Mouse (Mus musculus) CH12.LX (cell line): ENCODE results near the gene Dmwd. TPM values are rescaled to one million over a fixed set of nuclear protein-coding genes. Genes with fewer than 3 reads are reported as not detected.

Experiments used
- DNase-seq: peaks from one replicate; pipeline ENCODE4 v3.0.0-alpha.2; 2013; ENCODE audit errors: extremely low read depth
- H3K27ac ChIP-seq: 2 replicates; pipeline ENCODE4 v1.5.1; 2012; ENCODE audit warnings: low read depth, mild to moderate bottlenecking, control low read depth, moderate library complexity; ENCODE audit not compliant: insufficient read depth
- H3K27me3 ChIP-seq: replicated peaks from 2 replicates; pipeline ENCODE3; 2012; ENCODE audit warnings: inconsistent platforms
- H3K36me3 ChIP-seq, 2 experiments: replicated peaks in 1 of 2; 2 replicates each; pipeline versions ENCODE3 to v1.6.1; 2012; ENCODE audit warnings: inconsistent platforms in 1 of 2, low read length in 1 of 2, mild to moderate bottlenecking in 1 of 2, mixed read lengths in 1 of 2, moderate library complexity in 1 of 2; ENCODE audit not compliant: control insufficient read depth in 1 of 2, insufficient read depth in 1 of 2
- H3K4me1 ChIP-seq, 2 experiments: 2 replicates each; pipeline ENCODE4 v1.6.1; 2012; ENCODE audit warnings: inconsistent platforms in 1 of 2, moderate library complexity in 1 of 2; ENCODE audit not compliant: insufficient read depth in 2 of 2, control insufficient read depth in 1 of 2
- H3K4me2 ChIP-seq: 2 replicates; pipeline ENCODE4 v1.6.1; 2012; ENCODE audit warnings: low read depth, mild to moderate bottlenecking, control low read depth; ENCODE audit not compliant: poor library complexity, insufficient read depth, severe bottlenecking
- H3K4me3 ChIP-seq, 3 experiments: fragments of 150-350 bp in 1 of 3; sonication (generic) in 1 of 3; replicated peaks in 1 of 3; 2 replicates each; pipeline versions ENCODE3 to v1.5.1; 2011 to 2012; ENCODE audit warnings: low read depth in 2 of 3, low read length in 2 of 3, mild to moderate bottlenecking in 2 of 3, moderate library complexity in 2 of 3, control low read depth in 1 of 3, improper control_type of control experiment in 1 of 3, inconsistent platforms in 1 of 3, mixed read lengths in 1 of 3; ENCODE audit not compliant: poor library complexity in 1 of 3
- H3K79me2 ChIP-seq: replicated peaks from 2 replicates; pipeline ENCODE4 v1.6.1; 2012; ENCODE audit warnings: mild to moderate bottlenecking, moderate library complexity; ENCODE audit not compliant: control insufficient read depth, poor library complexity, insufficient read depth, severe bottlenecking; ENCODE audit errors: extremely low read depth
- H3K9ac ChIP-seq: 2 replicates; pipeline ENCODE4 v1.6.1; 2012; ENCODE audit warnings: low read depth, mild to moderate bottlenecking, control low read depth, moderate library complexity; ENCODE audit not compliant: insufficient read depth
- H3K9me3 ChIP-seq: replicated peaks from 2 replicates; pipeline ENCODE3; 2012; ENCODE audit warnings: low read length, inconsistent platforms, mixed read lengths
- CHD1 ChIP-seq: IDR thresholded peaks from 2 replicates; pipeline ENCODE4 v1.6.1; 2012; ENCODE audit warnings: low read depth, low read length, improper control_type of control experiment, inconsistent platforms
- CHD2 ChIP-seq: IDR thresholded peaks from 2 replicates; pipeline ENCODE4 v1.6.1; 2011; ENCODE audit warnings: low read length, improper control_type of control experiment
- ETS1 ChIP-seq: conservative IDR thresholded peaks from 2 replicates; pipeline ENCODE4 v1.6.1; 2012; ENCODE audit warnings: low read depth, mild to moderate bottlenecking, inconsistent platforms, low read length, improper control_type of control experiment, moderate library complexity
- JUND ChIP-seq: conservative IDR thresholded peaks from 2 replicates; pipeline ENCODE4 v1.6.1; 2011; ENCODE audit warnings: low read depth, low read length, improper control_type of control experiment
- MAX ChIP-seq: IDR thresholded peaks from 2 replicates; pipeline ENCODE4 v1.6.1; 2011; ENCODE audit warnings: low read length, improper control_type of control experiment
- MEF2A ChIP-seq: IDR thresholded peaks from 2 replicates; pipeline ENCODE4 v1.6.1; 2014; ENCODE audit warnings: low read depth, mild to moderate bottlenecking, inconsistent platforms, low read length, improper control_type of control experiment, borderline replicate concordance
- MYC ChIP-seq: IDR thresholded peaks from 2 replicates; pipeline ENCODE4 v1.6.1; 2011; ENCODE audit warnings: low read depth, mild to moderate bottlenecking, improper control_type of control experiment, low read length
- NELFE ChIP-seq: IDR thresholded peaks from 2 replicates; pipeline ENCODE4 v1.6.1; 2011; ENCODE audit warnings: low read depth, low read length, improper control_type of control experiment
- NRF1 ChIP-seq: IDR thresholded peaks from 2 replicates; pipeline ENCODE4 v1.6.1; 2014; ENCODE audit warnings: low read depth, mild to moderate bottlenecking, inconsistent platforms, low read length, improper control_type of control experiment, moderate library complexity
- PAX5 ChIP-seq: IDR thresholded peaks from 2 replicates; pipeline ENCODE4 v1.6.1; 2012; ENCODE audit warnings: low read length, inconsistent platforms, mixed read lengths
- RAD21 ChIP-seq: IDR thresholded peaks from 2 replicates; pipeline ENCODE4 v1.6.1; 2011; ENCODE audit warnings: low read depth, mild to moderate bottlenecking, low read length, improper control_type of control experiment, moderate library complexity
- SIN3A ChIP-seq: IDR thresholded peaks from 2 replicates; pipeline ENCODE4 v1.6.1; 2012; ENCODE audit warnings: low read length, improper control_type of control experiment, inconsistent platforms
- SMC3 ChIP-seq: IDR thresholded peaks from 2 replicates; pipeline ENCODE4 v1.6.1; 2011; ENCODE audit warnings: low read depth, low read length, improper control_type of control experiment
- TBP ChIP-seq: conservative IDR thresholded peaks from 2 replicates; pipeline ENCODE4 v1.6.1; 2011; ENCODE audit warnings: low read depth, low read length, improper control_type of control experiment
- TCF12 ChIP-seq: IDR thresholded peaks from 2 replicates; pipeline ENCODE4 v1.6.1; 2014; ENCODE audit warnings: low read depth, mild to moderate bottlenecking, inconsistent platforms, low read length, improper control_type of control experiment
- USF2 ChIP-seq: conservative IDR thresholded peaks from 2 replicates; pipeline ENCODE4 v1.6.1; 2011; ENCODE audit warnings: low read depth, low read length, improper control_type of control experiment
- ZC3H11A ChIP-seq: IDR thresholded peaks from 2 replicates; pipeline ENCODE4 v1.6.1; 2012; ENCODE audit warnings: low read depth, mild to moderate bottlenecking, inconsistent platforms, low read length, improper control_type of control experiment
- ZKSCAN1 ChIP-seq: IDR thresholded peaks from 2 replicates; pipeline ENCODE4 v1.6.1; 2012; ENCODE audit warnings: low read depth, inconsistent platforms, low read length, improper control_type of control experiment, borderline replicate concordance
- ZMIZ1 ChIP-seq: IDR thresholded peaks from 2 replicates; pipeline ENCODE4 v1.6.1; 2012; ENCODE audit warnings: low read depth, mild to moderate bottlenecking, inconsistent platforms, low read length, improper control_type of control experiment
- ZNF384 ChIP-seq: IDR thresholded peaks from 2 replicates; pipeline ENCODE4 v1.6.1; 2012; ENCODE audit warnings: low read depth, low read length, improper control_type of control experiment, inconsistent platforms
- dilution Hi-C: fragments of 300-500 bp; cut with MboI; formaldehyde crosslinking; loops from 2 replicates; pipeline ENCODE4 v1.14.3; 2020; ENCODE audit warnings: low sequenced_read_pairs; ENCODE audit not compliant: extremely low pct_unique_long_range_greater_than_20kb, extremely low pct_ligation_motif_present
- in situ Hi-C: fragments of 300-500 bp; cut with MboI; formaldehyde crosslinking; loops from 3 replicates; pipeline ENCODE4 v1.14.3; 2019; ENCODE audit warnings: low sequenced_read_pairs, low pct_ligation_motif_present, low pct_unique_long_range_greater_than_20kb, mixed read lengths
- polyA plus RNA-seq: library from polyadenylated mRNA; unstranded; fragments of >175 nt; gene quantifications from 2 replicates; pipeline ENCODE4 v1.2.1, GENCODE M21; 2012; ENCODE audit warnings: low read depth; ENCODE audit not compliant: insufficient read length
- total RNA-seq, 2 experiments: library from RNA; depleted of rRNA; stranded (reverse); fragments of 300-350 nt in 1 of 2; fragments of >200 nt in 1 of 2; gene quantifications; 2 replicates each; pipeline ENCODE4 v1.2.3; 2012 to 2014

Gene Dmwd
- total and polyA plus RNA-seq, 3 experiments = not detected

DNA sequence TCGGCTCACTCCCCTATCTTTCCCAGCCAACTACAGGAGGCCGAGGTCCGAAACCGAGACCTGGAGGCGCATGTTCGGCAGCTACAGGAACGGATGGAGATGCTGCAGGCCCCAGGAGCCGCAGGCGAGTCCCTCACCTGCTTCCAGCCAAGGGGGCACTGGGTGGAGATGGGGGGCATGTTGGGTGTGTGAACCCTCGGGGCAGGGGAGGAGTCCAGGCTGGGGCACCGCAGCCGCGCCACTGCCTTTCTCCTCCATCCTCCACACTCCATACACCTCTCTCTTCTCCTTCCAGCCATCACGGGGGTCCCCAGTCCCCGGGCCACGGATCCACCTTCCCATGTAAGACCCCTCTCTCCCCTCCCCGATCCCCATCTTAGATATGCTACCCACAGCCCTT lies 15.9 kb downstream of the Dmwd start:
- DNase-seq = no peak
- no peak overlapping the region for H3K4me3 ChIP-seq
- H3K27me3 ChIP-seq = peaks cover 82% of the 10 kb centered on the region
- TF ChIP-seq CHD1 (no peak), MYC (no peak), MEF2A (no peak), MAX (no peak), ZMIZ1 (no peak), JUND (no peak), ZC3H11A (no peak), NRF1 (no peak), USF2 (no peak), SIN3A (no peak), PAX5 (no peak), ZKSCAN1 (no peak), ZNF384 (no peak), SMC3 (no peak), ETS1 (no peak), RAD21 (no peak), CHD2 (no peak)
- no peaks in the 10 kb centered on the region for H3K36me3 ChIP-seq
- in situ Hi-C loops (no loop called here), dilution Hi-C loops (no loop called here)
- H3K27ac ChIP-seq = no peak overlapping the region
- no peaks in the 10 kb centered on the region for H3K9me3 ChIP-seq
- H3K4me1 ChIP-seq = peaks cover 5 to 29% of the 10 kb centered on the region in 2 experiments; a peak in 3 of 4 replicates
- H3K79me2 ChIP-seq = no peaks in the 10 kb centered on the region
- no peak overlapping the region for H3K4me2 ChIP-seq
- no peak overlapping the region for H3K9ac ChIP-seq

DNA sequence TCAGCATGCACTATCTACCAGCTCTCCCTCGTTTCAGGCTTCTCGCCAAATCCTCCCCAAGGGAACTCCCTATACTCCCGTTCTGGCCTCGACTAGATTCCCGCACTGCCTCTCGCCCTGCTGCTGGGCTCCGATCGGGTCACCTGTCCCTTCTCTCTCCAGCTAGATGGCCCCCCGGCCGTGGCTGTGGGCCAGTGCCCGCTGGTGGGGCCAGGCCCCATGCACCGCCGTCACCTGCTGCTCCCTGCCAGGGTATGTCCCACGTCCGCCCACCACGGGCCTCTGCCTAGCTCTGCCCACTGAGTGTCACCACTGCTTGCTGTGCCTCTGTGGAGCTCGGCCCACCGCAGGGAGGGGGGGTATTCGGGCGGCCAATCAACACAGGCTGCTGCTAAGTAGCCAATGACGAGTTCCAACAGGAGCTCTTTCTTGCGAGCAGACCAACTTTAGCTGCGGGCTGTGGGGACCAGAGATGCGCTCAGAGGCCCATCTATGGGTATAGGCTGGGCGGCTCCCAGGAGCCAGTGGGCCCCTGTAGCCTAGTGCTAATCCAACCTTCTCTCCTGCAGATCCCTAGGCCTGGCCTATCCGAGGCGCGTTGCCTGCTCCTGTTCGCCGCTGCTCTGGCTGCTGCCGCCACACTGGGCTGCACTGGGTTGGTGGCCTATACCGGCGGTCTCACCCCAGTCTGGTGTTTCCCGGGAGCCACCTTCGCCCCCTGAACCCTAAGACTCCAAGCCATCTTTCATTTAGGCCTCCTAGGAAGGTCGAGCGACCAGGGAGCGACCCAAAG lies 16.6 kb downstream of the Dmwd start:
- Histone ChIP-seq H3K9me3 (no peaks in the 10 kb centered on the region), H3K4me1 (peaks cover 5 to 28% of the 10 kb centered on the region in 2 experiments; a peak in 3 of 4 replicates)
- dilution Hi-C loops = no loop called here
- TF ChIP-seq NELFE (no peak), TCF12 (no peak), TBP (no peak)
- TF ChIP-seq, all 38 proteins: peak for 0
- Histone ChIP-seq H3K27ac (no peak overlapping the region), H3K9ac (0 out of 2 replicates have a peak overlapping the region, but pooled peaks have one; percentile 3), H3K4me3 (peak overlapping the region in 1 of 3 experiments; percentile 23), H3K27me3 (peaks cover 82% of the 10 kb centered on the region), H3K4me2 (peak overlapping the region; percentile 76), H3K36me3 (no peaks in the 10 kb centered on the region), H3K79me2 (no peaks in the 10 kb centered on the region)
- no peak for DNase-seq
- in situ Hi-C loops = no loop called here
